Mouse (Mus musculus) gastrocnemius, adult 2 months (tissue): ENCODE measurements at regions not wholly inside any gene's neighbourhood (a gene's known extent, or its start where the extent isn't known, plus 50 kb on each side); places are given as distances from the start of the nearest gene placed in this dataset.

Experiments used
- DNase-seq: peaks from one replicate; pipeline ENCODE4 v3.0.0; 2022
- H3K27ac ChIP-seq: fragments of 200-600 bp; 2 replicates; pipeline ENCODE4 v1.8.1; 2022; ENCODE audit warnings: mild to moderate bottlenecking
- H3K4me3 ChIP-seq: fragments of 200-600 bp; 2 replicates; pipeline ENCODE4 v1.8.1; 2022; ENCODE audit warnings: mild to moderate bottlenecking, moderate library complexity
- CTCF ChIP-seq: fragments of 200-600 bp; IDR thresholded peaks from 2 replicates; pipeline ENCODE4 v1.8.1; 2022; ENCODE audit warnings: antibody characterized with exemption, mild to moderate bottlenecking, moderate library complexity
- intact Hi-C: fragments of 180-260 bp; cut with DNase I; formaldehyde crosslinking; loops from one replicate; pipeline ENCODE4 v1.15.1; 2025

DNA sequence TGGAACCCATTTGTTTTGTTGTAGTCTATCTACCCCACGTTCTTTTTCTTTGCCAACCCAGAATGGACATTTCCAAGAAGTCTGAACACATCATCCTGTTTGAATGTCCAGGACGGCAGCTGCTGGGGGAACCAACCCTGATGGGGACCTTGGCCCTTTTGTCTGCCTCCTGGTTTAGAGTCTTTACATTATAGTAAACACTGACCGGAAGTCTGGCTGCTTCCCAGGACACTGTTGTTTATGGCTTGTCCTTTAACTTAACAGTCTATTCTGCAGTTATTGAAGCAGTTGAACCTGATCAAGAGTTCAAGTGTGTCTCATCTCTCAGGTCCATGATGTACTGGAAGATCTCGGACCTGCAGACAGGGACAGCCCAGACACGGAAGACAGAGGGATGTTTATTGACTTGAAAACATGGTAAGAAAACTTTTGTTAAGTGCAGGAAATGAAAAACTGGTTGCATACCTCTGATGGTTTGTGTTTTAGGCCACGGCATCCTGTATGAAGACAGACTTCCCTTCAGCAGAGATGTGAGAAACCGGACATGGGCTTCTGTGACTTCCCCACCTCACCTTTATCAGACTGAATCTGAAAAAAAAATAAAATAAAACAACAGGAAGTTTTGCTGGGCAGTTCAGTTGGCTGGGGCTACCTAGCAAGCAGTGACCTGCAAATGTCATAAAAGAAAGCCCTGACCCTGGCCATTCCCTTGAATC, 69.7 kb upstream of the Itga1 start:
- Histone ChIP-seq H3K27ac (no peak overlapping the region), H3K4me3 (no peak overlapping the region)
- TF ChIP-seq CTCF = no peak
- no peak for DNase-seq
- intact Hi-C loops = no loop called here

- no peak for DNase-seq
- Histone ChIP-seq H3K27ac (no peak overlapping the region), H3K4me3 (no peak overlapping the region)
- intact Hi-C loops = no loop called here
- TF ChIP-seq CTCF = no peak
Observed at GRCm38 (mm10) chr13:115165981-115166380, 64.2 kb upstream of the Itga1 start.

DNA sequence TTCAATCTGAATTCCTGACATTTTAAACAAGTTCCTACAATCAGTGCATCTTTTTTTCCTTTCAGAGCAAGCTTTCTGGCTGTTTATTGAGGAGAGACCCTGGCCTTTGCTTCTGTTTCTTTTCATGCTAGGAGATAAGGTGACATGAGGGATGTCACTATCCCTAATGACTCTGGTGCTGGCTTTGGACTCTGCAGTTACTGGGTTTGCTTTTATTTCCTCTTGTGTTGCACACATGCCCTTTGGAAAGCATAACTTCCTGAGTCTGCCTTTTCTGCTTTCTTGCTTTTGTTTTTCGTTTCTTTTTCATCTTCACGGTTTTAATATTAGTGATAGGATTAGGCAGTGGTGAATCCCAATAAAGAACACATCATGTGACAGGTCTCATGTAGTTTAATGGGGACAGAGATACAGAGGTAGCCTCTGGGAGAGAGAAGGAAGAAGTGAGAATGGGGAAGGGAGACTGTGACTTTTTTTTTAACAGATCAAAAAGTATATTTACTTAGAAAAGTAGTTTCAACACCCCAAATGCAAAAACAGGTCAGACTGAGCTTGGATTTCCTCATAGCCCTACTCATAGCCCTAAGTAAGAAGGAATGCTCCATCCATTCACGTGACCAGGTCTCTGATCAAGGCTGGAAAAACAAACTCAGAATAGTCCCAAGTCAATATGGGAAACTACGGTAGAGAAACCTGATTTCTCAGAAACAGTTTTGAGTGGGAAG, 61.1 kb upstream of the Itga1 start:
- Histone ChIP-seq H3K4me3 (no peak overlapping the region), H3K27ac (no peak overlapping the region)
- no peak for DNase-seq
- TF ChIP-seq CTCF = no peak
- intact Hi-C loops = no loop called here

DNA sequence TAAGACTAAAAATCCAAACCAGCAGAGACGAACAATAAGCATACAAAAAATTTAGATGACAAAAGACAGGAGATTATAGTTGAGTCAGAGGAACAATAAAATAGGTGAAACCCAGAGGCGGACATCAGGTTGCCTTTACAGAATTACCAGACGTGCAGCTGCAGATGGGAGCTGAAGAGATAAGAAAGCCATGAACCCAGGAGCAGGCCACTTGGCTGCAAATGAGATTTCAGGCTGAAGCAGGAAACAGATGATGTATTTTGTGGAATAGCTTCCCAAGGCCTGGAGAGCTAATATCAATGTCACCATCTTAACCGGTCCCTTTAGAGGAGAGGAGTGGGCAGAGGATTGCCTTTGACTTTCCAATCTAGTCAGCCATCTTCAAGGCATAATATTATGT, 57.6 kb upstream of the Itga1 start:
- no peak overlapping the region for H3K27ac ChIP-seq
- H3K4me3 ChIP-seq = no peak overlapping the region
- intact Hi-C loops = no loop called here
- no peak for DNase-seq
- no peak for TF ChIP-seq CTCF
